Mouse (Mus musculus) stomach, postnatal 0 days (tissue): ENCODE measurements around the gene Xdh.

Experiments
- CTCF ChIP-seq: IDR thresholded peaks from 2 replicates; pipeline ENCODE4 v1.5.1; 2016; ENCODE audit warnings: antibody characterized with exemption, low read depth, mild to moderate bottlenecking, moderate library complexity
- EP300 ChIP-seq: optimal IDR thresholded peaks from 2 replicates; pipeline ENCODE3; 2016; ENCODE audit warnings: antibody characterized with exemption

- no peak for TF ChIP-seq CTCF
- no peak for TF ChIP-seq EP300
Measured at GRCm38 (mm10) chr17:73995907-73996645, 46.1 kb upstream of the Xdh start.
